20 mouse cellular contexts compared by ENCODE assay signal in the genomic region with DNA sequence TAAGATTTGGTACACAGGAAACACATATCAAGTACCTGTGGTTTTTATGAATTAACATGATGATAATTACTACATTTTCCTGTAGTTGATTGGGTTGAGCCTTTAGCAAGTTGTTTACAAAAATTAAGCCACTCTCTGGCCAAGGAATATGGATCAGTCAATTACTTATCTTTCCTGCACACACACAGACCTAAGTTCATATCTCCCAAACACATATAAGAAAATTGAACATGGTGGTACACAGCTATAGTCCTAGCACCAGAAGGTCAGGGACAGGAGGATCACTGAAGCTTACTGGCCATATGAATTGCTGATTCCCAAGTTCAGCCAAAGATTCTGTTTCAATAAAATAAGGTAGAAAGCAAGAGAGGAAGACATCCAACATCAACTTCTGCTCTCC.
"Had no signal": no experiment of that assay in that cellular context is flagged by ENCODE, and none has a peak within 500 bp of the region (broad histone marks: within the 10 kb centered on the region; RNA-seq: fewer than 3 reads in every experiment).

No protein-coding gene starts in this region.

- DNase-seq: kidney, adult 2 months; kidney, postnatal 25 days; layer of hippocampus, adult 9-11 months; lung, postnatal 10 days; lung, postnatal 36 days; retina, postnatal 1 day; right cerebral cortex, postnatal 25 days; thymus, adult 2 months; thymus, postnatal 14 days; thymus, postnatal 4 days had no signal

- H3K9ac ChIP-seq: limb, embryonic 13.5 days; lung, embryonic 15.5 days; midbrain, embryonic 12.5 days; midbrain, embryonic 15.5 days; neural tube, embryonic 12.5 days had no signal

- H3K27me3 ChIP-seq: limb, embryonic 13.5 days; lung, embryonic 15.5 days; midbrain, embryonic 15.5 days; neural tube, embryonic 12.5 days had no signal

- H3K27ac ChIP-seq: kidney, postnatal 0 days; layer of hippocampus, adult 2 months; limb, embryonic 10.5 days; limb, embryonic 13.5 days; lung, embryonic 15.5 days; midbrain, embryonic 12.5 days; midbrain, embryonic 15.5 days; neural tube, embryonic 12.5 days; stomach, postnatal 0 days had no signal

- ATAC-seq: intestine, postnatal 0 days; midbrain, embryonic 15.5 days had no signal

- H3K4me1 ChIP-seq: midbrain, embryonic 12.5 days; neural tube, embryonic 12.5 days had no signal

- H3K9me3 ChIP-seq: limb, embryonic 10.5 days; limb, embryonic 13.5 days; lung, embryonic 15.5 days; midbrain, embryonic 12.5 days; midbrain, embryonic 15.5 days; neural tube, embryonic 12.5 days had no signal

- H3K4me2 ChIP-seq: limb, embryonic 13.5 days; lung, embryonic 15.5 days; midbrain, embryonic 12.5 days; midbrain, embryonic 15.5 days; neural tube, embryonic 12.5 days had no signal

- H3K4me3 ChIP-seq: layer of hippocampus, adult 2 months; limb, embryonic 10.5 days; limb, embryonic 13.5 days; lung, embryonic 15.5 days; midbrain, embryonic 12.5 days; midbrain, embryonic 15.5 days; neural tube, embryonic 12.5 days had no signal

- H3K36me3 ChIP-seq: limb, embryonic 10.5 days; limb, embryonic 13.5 days; lung, embryonic 15.5 days; midbrain, embryonic 12.5 days; midbrain, embryonic 15.5 days; neural tube, embryonic 12.5 days had no signal
